Mouse (Mus musculus) megakaryocyte, embryonic 14.5 days (primary cell): ENCODE data around the gene Slc35c2.

Source experiments
- FLI1 ChIP-seq: IDR thresholded peaks from 2 replicates; pipeline ENCODE4 v1.6.1; 2012; ENCODE audit warnings: low read length, inconsistent platforms, mixed read lengths
- GATA1 ChIP-seq: IDR thresholded peaks from 3 replicates; pipeline ENCODE4 v1.6.1; 2012; ENCODE audit warnings: mixed read lengths, low read length, inconsistent platforms, borderline replicate concordance

- TF ChIP-seq GATA1 (no peak), FLI1 (no peak)
These were observed 14.1 kb downstream of the Slc35c2 start for GRCm38 (mm10) chr2:165273589-165273988.
